Mouse (Mus musculus): ENCODE results near the gene Ccdc66. TPM values are rescaled to one million over a fixed set of nuclear protein-coding genes. Genes with fewer than 3 reads are reported as not detected.

The Ccdc66 gene
- 1.3 and 2.7 TPM in 2 replicates for polyA plus RNA-seq (2012; rRNA removed)

DNA sequence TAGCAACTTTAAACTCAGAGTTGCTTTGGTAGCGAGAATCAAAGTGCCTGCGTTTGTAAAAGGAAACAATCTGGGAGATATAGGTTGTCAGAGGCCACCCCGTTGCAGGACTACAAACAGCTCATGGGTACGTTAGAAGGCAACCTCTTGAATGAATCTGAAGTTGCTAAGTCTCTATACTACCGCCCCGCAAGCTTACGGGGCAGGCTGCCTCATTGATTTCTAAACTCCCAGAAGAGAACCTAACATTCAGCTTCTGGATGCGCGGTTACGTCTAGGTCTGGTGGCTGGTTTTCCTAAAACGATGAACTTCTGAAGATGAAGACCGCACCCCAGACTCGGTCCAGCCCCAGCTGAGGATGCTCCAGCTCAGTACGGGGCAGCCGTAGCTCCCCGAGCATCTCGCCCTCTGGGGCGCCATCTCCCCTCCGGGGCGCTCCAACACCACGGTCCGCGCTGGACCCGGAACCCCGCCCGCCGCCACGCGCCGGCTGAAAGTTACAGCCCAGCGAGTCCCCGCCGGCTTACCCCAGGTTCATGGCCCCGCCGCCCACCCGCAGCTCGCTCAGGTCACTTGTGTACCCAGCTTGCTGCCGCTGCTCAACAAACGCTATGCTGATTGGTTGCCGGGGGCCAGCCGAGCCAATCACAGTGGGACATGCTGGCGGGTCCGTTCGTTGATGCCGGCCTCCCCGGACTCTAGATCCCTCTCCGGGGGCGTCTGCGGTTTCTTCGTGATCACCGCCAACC lies at the start of gene Ccdc66:
TSS of gene Ccdc66 (minus strand) at position 567 of the 750 bp plus-strand sequence.
- TF ChIP-seq POLR2A (IDR thresholded peaks at IDR 0.05; ENCODE audit: borderline replicate concordance, extremely low read depth, low read depth, low read length) (peak; percentile 42; the same call in 1 of the 2 replicates), CTCF (IDR thresholded peaks at IDR 0.05; ENCODE audit: insufficient read depth, low read length) (no peak)
- Histone ChIP-seq H3K4me3 (replicated peaks; ENCODE audit: extremely low read depth, low read depth, low read length) (peak within 1 kb of the TSS; percentile 84), H3K4me1 (ENCODE audit: control insufficient read depth, insufficient read depth, low read length) (no peaks in the 10 kb centered on the region)
- WGBS, result under 1% methylated on average over 51 of the region's 51 CpGs
- DNase-seq, result peak; percentile 100

DNA sequence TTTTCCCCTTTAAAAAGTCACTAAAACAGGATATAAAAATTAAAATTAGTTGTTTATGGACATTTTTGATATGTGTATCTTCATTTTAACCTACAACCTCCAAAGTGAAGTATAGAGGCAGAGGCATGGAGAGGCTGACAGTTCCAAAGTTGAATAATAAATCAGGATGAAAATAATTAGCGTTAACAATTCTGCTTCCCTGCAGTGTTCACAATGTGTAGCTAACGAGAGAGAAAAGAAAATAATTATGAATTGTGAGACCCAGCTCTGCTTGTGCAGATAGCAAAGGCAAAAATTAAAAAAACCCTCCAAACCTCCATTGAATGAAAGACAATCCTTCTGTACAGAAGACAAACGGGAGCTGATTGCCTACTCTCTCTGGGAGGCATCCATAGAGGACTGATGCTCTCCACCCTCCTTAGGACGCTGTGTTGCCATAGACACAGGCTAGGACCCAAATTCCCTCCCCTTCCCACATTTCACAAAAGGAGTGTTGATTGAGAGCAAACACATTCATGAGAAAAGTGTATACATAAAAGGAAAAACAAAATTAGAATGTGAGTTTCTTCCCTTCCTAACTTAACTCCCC lies 35.7 kb upstream of the Ccdc66 start:
- no peak overlapping the region for H3K4me3 ChIP-seq (replicated peaks; ENCODE audit: extremely low read depth, low read depth, low read length)
- 71% methylated on average over 4 of the region's 4 CpGs for WGBS
- no peak for DNase-seq
- H3K4me1 ChIP-seq (ENCODE audit: control insufficient read depth, insufficient read depth, low read length), result no peaks in the 10 kb centered on the region
- no peak for TF ChIP-seq POLR2A (IDR thresholded peaks at IDR 0.05; ENCODE audit: borderline replicate concordance, extremely low read depth, low read depth, low read length)
- TF ChIP-seq CTCF (IDR thresholded peaks at IDR 0.05; ENCODE audit: insufficient read depth, low read length), result no peak

DNA sequence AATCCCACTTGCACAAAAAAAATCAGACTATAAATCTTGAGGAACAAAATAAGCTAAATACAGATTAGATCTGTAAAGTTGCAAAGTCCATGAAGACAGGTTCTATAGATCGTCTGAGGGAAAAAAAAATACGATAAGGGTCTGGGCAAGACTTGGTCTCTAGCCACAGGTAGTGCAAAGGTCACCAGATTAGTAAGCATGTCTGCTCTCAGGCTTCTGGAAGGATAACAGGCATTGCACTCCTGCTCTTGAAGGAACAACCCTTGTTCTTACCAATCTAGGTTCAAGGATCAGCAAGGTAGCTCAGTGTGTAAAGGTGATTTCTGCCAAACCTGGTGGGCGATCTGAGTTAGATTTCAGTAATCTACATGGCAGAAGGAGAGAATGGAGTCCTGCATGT lies 28.2 kb upstream of the Ccdc66 start:
- 66% methylated on average over 3 of the region's 3 CpGs for WGBS
- no peak for DNase-seq

DNA sequence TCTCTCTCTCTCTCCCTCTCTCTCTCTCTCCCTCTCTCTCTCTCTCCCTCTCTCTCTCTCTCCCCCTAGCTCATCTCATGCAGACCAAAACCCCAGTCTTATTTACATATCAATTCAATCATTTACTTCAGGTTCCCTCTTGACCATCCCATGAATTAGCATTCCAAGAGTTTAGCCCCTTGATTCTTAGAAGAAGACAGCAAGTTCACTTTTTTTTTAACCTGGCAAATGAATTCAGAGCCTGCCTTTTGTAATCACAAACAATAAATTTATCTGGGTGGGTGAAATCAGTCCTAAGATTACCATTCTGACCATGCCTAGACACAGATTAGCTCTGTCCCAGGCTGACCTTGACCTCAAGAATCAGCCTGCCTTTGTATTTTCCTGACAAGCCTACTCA lies 16.3 kb upstream of the Ccdc66 start:
- DNase-seq, result no peak

More for the DNA sequence above, 28.2 kb upstream of the Ccdc66 start:
- H3K4me3 ChIP-seq (replicated peaks; ENCODE audit: extremely low read depth, low read depth, low read length), result no peak overlapping the region
- H3K4me1 ChIP-seq (ENCODE audit: control insufficient read depth, insufficient read depth, low read length), result no peaks in the 10 kb centered on the region
- TF ChIP-seq CTCF (IDR thresholded peaks at IDR 0.05; ENCODE audit: insufficient read depth, low read length) (no peak), POLR2A (IDR thresholded peaks at IDR 0.05; ENCODE audit: borderline replicate concordance, extremely low read depth, low read depth, low read length) (no peak)

GRCm38 (mm10) chr14:27508644-27509301 lies 513 bp upstream of the Ccdc66 start:
- DNase-seq, result no peak
- TF ChIP-seq CTCF (IDR thresholded peaks at IDR 0.05; ENCODE audit: insufficient read depth, low read length) (no peak), POLR2A (IDR thresholded peaks at IDR 0.05; ENCODE audit: borderline replicate concordance, extremely low read depth, low read depth, low read length) (no peak)
- 17% methylated on average over 15 of the region's 15 CpGs for WGBS

More for the DNA sequence above, 16.3 kb upstream of the Ccdc66 start:
- no peak for TF ChIP-seq POLR2A (IDR thresholded peaks at IDR 0.05; ENCODE audit: borderline replicate concordance, extremely low read depth, low read depth, low read length)
- no peak for TF ChIP-seq CTCF (IDR thresholded peaks at IDR 0.05; ENCODE audit: insufficient read depth, low read length)
- Histone ChIP-seq H3K4me3 (replicated peaks; ENCODE audit: extremely low read depth, low read depth, low read length) (no peak overlapping the region), H3K4me1 (ENCODE audit: control insufficient read depth, insufficient read depth, low read length) (no peaks in the 10 kb centered on the region)

GRCm38 (mm10) chr14:27501096-27501495 lies 7.2 kb downstream of the Ccdc66 start:
- WGBS, result 92% methylated on average over 4 of the region's 4 CpGs
- TF ChIP-seq POLR2A (IDR thresholded peaks at IDR 0.05; ENCODE audit: borderline replicate concordance, extremely low read depth, low read depth, low read length) (no peak), CTCF (IDR thresholded peaks at IDR 0.05; ENCODE audit: insufficient read depth, low read length) (no peak)

More at GRCm38 (mm10) chr14:27508644-27509301, 513 bp upstream of the Ccdc66 start:
- Histone ChIP-seq H3K4me3 (replicated peaks; ENCODE audit: extremely low read depth, low read depth, low read length) (peak overlapping the region; percentile 84), H3K4me1 (ENCODE audit: control insufficient read depth, insufficient read depth, low read length) (no peaks in the 10 kb centered on the region)

GRCm38 (mm10) chr14:27493516-27493915 lies 14.7 kb downstream of the Ccdc66 start:
- DNase-seq, result no peak
- 86% methylated on average over 4 of the region's 4 CpGs for WGBS
- TF ChIP-seq POLR2A (IDR thresholded peaks at IDR 0.05; ENCODE audit: borderline replicate concordance, extremely low read depth, low read depth, low read length) (no peak), CTCF (IDR thresholded peaks at IDR 0.05; ENCODE audit: insufficient read depth, low read length) (no peak)
- H3K4me1 ChIP-seq (ENCODE audit: control insufficient read depth, insufficient read depth, low read length), result no peaks in the 10 kb centered on the region
- no peak overlapping the region for H3K4me3 ChIP-seq (replicated peaks; ENCODE audit: extremely low read depth, low read depth, low read length)

More at GRCm38 (mm10) chr14:27501096-27501495, 7.2 kb downstream of the Ccdc66 start:
- no peak overlapping the region for H3K4me3 ChIP-seq (replicated peaks; ENCODE audit: extremely low read depth, low read depth, low read length)
- H3K4me1 ChIP-seq (ENCODE audit: control insufficient read depth, insufficient read depth, low read length), result no peaks in the 10 kb centered on the region
- DNase-seq, result no peak

- H3K4me1 ChIP-seq (ENCODE audit: control insufficient read depth, insufficient read depth, low read length), result no peaks in the 10 kb centered on the region
- DNase-seq, result no peak
- TF ChIP-seq POLR2A (IDR thresholded peaks at IDR 0.05; ENCODE audit: borderline replicate concordance, extremely low read depth, low read depth, low read length) (no peak), CTCF (IDR thresholded peaks at IDR 0.05; ENCODE audit: insufficient read depth, low read length) (no peak)
- H3K4me3 ChIP-seq (replicated peaks; ENCODE audit: extremely low read depth, low read depth, low read length), result no peak overlapping the region
- 91% methylated on average over 5 of the region's 5 CpGs for WGBS
Measured at GRCm38 (mm10) chr14:27491399-27491798, 16.9 kb downstream of the Ccdc66 start.

GRCm38 (mm10) chr14:27446963-27447362 lies 61.3 kb downstream of the Ccdc66 start:
- H3K4me1 ChIP-seq (ENCODE audit: control insufficient read depth, insufficient read depth, low read length), result no peaks in the 10 kb centered on the region
- DNase-seq, result no peak
- WGBS, result 80% methylated on average over 4 of the region's 4 CpGs
- H3K4me3 ChIP-seq (replicated peaks; ENCODE audit: extremely low read depth, low read depth, low read length), result no peak overlapping the region
- no peak for TF ChIP-seq POLR2A (IDR thresholded peaks at IDR 0.05; ENCODE audit: borderline replicate concordance, extremely low read depth, low read depth, low read length)
- TF ChIP-seq CTCF (IDR thresholded peaks at IDR 0.05; ENCODE audit: insufficient read depth, low read length), result no peak

All from lung, adult 2 months (tissue).